Mouse (Mus musculus): ENCODE results near the gene Bbs12.

Gene Bbs12

DNA sequence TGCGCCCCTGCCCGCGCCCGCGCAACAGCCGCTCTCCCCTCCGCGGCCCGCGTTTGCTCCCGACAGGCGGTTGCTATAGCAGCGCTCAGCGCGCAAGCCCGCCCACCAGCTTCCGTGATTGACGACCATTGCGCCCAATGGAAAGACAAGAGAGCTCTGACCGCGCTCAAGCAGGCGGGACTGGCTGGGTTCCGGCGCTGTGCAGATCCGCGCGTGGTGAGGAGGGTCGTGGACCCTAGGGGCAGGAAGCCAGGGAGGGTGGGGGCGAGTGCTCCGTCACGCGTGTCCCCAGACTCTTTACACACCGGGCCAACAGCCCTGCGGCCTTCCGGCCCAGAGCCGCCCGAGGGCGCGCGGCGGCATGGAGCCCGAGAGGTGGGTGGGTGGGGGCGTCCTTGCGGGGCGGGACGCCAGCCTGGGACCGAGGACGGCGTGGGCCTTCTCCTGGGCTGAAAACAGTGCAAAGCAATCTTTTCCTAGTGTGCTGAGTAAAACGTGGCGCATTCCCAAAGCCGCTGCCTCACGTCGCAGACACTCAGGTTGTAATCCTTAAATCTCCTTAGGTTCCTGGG, at the start of gene Bbs12, which contains the start of gene Cetn4:
Bbs12 (plus strand) TSS at position 185 of the 572 bp plus-strand sequence.
Cetn4 (minus strand) TSS at position 339 of the 572 bp plus-strand sequence.
- peak; percentile 98 for DNase-seq (ENCODE audit: low read depth, low spot score)

DNA sequence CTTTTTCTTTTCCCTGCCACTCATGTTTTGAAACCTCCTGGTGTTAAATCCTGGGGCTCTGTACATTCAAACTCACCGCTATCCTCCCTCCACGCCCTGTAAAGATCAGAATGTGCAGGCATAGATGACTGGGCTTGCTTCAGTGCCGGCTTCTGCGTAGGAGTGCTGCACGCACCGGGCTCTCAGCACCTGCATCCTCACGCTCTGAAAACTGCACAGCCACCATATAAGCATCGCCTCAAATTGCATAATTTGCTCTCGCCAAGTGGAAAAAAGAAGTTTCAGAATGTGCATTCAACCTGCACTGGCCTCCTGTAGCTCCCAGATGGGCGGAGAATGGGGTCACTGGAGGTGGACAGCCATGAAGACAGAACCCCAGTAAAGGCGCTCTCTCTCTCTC, 44.0 kb upstream of the Bbs12 start:
- peak; percentile 65 for DNase-seq (ENCODE audit: low read depth, low spot score)

DNA sequence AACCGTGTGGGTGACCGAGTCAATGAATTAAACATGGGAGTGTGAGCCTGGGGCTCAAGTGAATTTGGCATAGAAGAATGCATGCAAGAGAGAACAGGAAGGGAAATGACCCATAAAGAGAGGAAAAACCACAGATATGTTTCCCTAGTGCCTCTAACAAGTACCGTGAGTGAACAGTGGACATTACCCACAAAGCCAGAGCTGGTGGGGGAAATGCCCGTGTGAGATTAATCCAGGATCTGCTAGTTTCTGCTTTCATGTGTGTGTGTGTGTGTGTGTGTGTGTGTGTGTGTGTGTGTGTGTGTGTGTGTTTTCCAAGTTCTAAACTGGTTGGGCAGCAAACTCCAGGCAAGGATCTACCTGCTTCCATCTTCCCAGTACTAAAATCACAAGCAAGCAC, 42.4 kb upstream of the Bbs12 start:
- no peak for DNase-seq (ENCODE audit: low read depth, low spot score)

DNA sequence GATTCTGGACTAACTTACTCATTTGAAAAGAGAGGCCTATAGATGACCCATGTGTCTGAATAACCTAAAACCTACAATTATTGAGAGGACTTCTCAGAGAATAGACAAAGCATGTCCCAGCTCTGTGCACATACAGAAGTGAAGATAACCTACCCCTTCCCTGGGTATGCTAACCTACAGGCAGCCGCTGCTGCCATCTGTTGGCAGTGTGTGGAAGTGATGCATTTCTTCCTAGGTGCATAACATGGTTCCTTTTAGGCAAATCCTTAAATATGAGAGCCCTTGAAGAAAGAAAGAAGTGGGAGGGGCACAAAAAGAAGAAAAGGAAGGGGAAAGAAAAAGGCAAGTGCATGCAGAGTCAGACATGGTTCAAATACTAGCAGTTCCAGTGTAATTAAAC, 41.1 kb upstream of the Bbs12 start:
- DNase-seq (ENCODE audit: low read depth, low spot score): peak; percentile 68

DNA sequence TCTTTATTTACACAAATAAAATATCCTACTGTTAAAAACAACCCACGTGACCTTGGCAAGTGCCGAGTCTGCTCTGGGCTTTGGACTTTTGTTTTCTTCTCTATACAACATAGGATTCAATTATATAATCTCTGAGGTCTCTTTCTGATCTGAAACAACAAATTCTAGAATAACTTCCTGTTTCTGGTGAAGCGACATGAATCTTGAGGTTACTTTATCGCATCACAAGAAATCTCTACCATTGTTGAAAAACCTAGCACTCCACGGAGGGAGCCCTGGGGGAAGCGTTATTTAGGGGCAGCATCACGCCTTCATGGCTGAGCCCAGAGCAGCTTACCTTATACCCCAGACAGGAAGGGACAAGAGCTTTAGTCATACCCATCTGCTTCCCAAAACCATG, 39.3 kb upstream of the Bbs12 start:
- no peak for DNase-seq (ENCODE audit: low read depth, low spot score)

DNA sequence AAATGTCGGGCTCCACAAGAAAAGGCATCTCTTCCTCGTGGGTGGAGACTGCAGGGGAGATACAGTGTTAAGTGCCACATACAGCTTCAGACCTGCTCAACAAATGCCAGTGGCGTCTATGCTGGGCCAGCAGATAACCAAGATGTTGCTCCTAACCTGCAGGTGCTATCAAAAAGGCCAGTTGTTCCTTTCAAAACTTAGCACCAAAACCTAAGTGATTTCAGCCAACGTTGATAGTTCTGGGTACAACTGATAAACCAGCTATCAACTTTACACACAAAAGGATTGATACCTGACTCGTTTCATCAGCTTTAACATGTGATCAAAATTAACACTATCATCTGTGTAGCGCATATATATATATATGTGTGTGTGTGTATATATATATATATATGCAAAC, 37.7 kb upstream of the Bbs12 start:
- DNase-seq (ENCODE audit: low read depth, low spot score): no peak

DNA sequence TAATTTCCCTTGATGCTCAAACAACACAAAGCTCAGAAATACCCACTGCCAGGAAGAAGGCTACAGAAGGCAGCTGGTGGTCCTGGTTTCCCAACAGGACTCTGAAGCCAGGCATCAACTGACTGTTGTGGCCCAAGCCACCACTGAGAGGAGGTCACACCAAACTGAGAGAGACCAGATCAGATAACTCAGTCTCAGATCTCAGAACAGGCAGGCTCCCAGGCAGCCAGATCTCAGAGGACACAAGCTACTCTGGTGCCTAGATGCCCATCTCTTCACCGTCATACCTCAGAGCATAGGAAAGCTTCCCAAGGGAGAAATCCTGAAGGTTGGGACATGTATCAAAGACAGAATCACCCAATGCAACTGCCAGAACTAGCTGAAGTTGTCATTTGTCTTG, 32.1 kb upstream of the Bbs12 start:
- no peak for DNase-seq (ENCODE audit: low read depth, low spot score)

DNA sequence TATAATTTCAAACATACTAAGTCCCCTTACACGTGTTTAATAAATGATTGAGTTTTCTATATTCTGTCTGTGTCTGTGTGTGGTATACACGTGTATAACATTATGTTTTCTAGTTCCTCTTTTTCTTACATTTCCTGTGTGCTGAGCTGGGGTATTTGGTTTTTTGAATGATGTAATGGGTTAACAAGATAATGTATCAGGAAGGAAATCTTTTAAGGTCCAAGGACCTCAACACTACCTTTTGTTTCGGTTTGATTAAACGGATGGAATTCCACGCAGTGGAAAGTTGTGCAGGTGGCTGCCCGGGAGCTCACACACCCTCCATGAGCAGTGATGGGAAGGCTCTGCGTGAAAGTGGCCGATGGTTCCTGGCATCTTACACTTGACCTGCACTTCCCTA, 31.5 kb upstream of the Bbs12 start:
- DNase-seq (ENCODE audit: low read depth, low spot score): no peak

DNA sequence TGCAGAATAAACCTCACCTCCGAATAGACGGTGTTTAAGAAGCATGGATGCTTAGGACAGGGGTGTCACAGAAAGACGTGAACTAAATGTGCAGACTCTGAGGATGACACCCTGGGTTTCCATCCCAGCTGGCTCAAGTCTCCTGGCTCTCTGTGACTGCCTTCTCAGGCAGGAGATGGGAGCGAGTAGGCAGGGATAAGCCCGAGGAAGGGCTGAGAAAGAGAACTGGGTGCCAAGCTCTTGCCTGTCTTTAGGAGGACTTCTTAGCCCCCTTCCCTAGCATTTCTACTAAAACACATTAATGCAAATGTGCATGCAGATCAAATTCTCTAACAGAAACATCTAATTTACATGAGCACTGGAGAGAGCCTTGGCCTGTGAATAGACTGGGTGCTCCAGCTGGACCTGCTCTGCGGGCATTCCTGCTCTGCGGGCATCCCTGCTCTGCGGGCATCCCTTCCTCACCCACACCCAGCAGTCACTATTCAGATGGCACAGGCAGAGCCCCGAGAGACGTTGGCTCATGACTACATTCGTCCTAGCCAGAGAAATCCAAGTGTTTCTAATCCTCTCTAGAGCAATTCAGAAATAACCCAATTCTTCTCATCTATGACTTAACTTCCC, 29.9 kb upstream of the Bbs12 start:
- DNase-seq (ENCODE audit: low read depth, low spot score): no peak

DNA sequence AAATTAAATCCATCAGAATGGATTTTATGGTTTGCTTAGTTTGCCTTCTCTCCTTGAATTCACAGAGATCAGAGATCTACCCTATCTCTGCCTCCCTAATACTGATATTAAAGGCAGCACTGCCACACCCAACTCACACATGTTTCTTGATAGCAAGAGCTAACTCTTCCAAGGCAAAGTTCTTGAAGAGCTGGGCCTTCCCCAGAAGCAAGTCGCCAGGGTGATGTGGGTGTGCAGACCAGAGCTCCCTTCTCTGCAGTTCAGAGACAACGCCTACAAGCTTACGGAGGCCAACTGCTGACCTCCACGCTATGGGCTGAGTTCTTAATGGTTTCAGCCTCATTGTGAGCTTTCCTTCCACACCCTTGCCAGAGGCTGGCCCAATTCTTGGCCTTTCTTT, 29.1 kb upstream of the Bbs12 start:
- no peak for DNase-seq (ENCODE audit: low read depth, low spot score)

DNA sequence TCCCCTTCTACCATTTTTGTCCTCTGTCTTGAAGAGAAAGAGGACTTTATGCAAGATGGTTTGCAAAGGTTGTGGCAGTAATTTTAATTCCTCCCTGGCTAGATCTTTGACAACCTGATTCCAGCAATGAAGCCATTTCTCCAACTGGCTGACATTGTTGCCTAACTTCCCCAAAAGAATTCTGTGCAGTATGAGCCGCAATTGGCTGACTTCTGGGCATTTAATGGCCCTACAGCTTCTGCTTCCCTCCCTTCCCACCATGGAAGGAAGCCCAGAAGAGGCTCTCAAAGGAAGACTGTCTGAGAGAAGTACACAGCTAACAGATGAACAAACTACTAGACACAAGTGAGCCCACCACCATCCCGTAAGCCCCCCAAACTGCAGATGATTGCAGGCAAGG, 23.1 kb upstream of the Bbs12 start:
- no peak for DNase-seq (ENCODE audit: low read depth, low spot score)

DNA sequence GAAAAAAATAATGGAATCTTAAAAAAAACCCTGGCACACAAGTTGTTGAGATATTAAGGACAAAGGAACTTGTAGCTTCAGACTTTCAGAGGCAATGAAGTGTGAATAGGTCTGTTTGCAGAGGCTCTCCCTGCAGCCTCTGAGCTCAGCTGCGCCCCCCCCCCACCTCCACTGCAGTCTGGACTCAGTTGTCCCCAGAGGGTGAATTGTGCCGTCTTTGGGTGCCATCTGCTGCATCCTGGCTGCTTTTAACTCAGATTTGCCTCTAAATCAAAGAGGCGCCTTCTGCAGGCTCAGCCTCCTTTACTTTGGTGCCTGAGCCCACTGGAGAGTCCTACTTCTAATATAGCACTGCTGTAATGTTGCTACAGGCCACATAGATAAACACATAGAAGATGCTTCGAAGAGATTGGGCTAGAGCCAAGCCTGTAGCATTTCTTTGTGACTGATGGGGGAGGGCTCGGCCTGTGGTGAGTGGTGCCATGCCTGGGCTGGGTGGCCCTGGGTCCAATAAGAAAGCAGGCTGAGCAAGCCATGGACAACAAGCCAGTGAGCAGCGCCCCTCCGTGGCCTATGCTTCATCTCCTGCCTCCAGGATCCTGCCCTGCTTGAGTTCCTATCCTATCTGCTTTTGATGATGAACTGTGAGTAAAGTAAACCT, 21.3 kb upstream of the Bbs12 start:
- peak; percentile 29 for DNase-seq (ENCODE audit: low read depth, low spot score)

DNA sequence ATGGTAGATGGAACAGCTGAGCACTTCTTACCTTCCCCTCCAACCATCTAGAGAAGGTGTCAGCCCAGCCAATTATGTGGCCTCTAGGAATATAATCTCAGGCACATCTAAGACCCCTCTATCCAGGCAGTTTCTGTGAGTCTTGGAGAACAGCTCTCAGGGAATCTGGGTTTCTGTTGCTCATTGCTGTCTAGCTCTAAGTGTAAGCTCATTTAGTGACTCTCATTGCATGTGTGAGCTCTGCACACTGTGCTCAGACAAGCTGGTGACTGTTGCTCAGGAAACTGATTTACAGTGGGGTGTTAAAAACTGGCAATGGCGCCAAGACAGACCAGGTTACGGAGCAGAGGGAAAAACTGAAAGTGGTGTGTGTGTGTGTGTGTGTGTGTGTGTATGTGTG, 20.4 kb upstream of the Bbs12 start:
- peak; percentile 37 for DNase-seq (ENCODE audit: low read depth, low spot score)

DNA sequence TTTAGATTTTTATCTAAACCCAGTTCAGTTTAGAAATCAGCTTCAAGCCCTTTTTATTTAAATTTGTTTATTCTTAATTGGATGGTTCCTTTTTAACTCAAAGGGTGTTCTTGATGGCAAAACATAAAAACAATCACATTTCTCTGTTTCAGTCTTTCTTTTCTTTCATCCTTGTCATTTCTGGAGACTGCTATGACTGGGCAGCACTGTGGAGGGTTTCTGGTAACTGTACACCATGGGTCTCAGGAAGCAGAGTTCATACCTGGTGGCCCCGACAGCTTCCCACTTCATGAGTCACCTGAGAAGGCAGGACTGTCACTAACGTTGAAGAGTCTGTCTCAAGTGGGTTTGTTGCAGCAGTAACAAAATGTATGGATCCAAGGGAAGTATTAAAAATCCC, 19.7 kb upstream of the Bbs12 start:
- DNase-seq (ENCODE audit: low read depth, low spot score): no peak

DNA sequence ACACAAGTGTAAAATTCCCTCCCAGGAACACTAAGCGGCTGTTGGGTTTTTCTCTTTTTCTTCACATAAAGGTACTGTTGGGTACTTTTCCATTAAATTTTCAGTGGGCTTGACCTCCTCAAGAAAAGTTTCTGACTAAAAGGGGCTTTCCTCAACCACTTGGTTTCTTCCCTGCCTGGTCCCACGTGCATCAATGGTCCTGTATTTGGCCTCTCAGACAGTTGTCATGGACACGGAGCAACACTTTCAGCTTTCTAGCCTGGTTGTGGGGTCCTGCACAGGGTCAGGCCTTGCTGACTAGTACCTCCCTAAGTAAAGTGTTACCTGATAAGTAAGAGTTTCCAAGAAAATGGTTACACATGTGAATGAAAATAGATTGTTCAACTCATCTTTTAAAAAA, 12.9 kb upstream of the Bbs12 start:
- DNase-seq (ENCODE audit: low read depth, low spot score): no peak

DNA sequence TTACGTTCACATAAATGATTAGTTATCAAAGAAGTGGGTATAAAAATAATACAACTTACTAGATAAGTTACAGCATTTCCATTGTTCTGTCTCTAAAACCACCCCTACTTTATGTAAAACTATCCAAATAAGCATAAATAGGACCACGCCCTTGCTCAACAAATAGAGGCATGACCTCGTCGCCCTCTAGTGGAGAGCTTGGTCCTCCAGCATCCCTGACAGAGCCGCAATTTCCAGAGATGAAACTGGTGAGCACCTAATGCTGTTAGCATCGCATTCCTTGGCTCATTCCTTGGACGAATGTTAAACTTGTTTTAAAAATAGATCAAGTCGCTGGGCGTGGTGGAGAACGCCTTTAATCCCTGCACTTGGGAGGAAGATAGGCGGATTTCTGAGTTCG, 9.7 kb upstream of the Bbs12 start:
- peak; percentile 69 for DNase-seq (ENCODE audit: low read depth, low spot score)

DNA sequence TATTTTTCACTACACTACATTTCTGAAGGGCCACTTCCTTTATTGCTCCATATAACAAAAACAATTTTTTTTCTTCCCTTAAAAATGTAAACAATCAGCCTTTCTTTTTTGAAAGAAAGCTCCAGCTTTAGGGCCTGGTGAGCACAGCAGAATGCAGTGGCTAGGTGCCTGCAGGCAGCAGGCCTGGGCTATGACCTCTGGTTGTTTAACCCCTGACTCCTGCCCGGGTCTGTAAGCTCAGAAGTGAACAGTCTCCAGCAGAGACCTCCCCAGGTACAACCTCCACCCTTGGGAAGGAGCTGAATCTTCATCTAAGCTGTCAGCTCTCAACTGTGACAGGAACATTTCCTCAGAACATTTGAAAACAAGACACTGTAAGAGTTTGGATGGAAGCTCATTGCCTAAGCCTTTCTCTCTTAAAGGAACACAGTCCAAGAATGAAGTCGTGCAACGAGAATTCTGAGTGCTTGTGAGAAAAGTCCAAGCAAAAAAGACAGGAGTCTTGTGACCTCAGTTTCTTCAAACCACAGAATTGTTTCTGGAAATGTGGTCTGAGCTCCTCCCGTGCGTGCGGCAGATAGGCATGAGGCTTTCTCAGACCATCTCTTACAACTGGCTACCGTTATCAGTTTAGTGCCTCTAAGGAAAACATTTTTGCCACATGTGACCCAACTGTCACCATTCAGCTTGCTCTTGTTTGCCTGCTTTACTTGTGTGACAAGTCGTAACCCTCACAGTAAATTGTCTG, 8.8 kb upstream of the Bbs12 start:
- DNase-seq (ENCODE audit: low read depth, low spot score): no peak

DNA sequence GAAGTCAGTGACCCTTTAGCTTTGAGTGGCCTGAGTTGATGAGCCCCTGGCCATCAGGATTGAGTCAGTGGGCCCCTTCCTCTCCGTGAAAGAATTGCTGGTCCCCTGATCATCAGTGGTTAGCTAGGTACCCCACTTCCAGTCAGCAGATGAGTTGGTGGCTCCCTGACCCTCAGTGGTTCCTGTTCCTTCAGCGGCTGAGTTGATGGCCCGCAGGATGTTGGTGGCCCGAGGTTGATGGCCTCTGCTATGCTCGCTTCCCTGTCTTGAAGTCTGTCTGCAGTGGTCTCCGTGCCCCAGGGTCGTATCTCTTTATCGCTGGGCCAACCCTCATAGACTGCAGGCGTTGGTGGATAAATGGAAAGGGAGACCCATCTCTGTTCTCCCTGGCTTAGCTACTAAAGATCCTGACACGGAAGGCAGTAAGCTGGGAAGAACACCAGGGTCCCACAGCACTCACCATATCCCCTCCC, 421 bp upstream of the Bbs12 start:
- peak; percentile 7 for DNase-seq (ENCODE audit: low read depth, low spot score)

DNA sequence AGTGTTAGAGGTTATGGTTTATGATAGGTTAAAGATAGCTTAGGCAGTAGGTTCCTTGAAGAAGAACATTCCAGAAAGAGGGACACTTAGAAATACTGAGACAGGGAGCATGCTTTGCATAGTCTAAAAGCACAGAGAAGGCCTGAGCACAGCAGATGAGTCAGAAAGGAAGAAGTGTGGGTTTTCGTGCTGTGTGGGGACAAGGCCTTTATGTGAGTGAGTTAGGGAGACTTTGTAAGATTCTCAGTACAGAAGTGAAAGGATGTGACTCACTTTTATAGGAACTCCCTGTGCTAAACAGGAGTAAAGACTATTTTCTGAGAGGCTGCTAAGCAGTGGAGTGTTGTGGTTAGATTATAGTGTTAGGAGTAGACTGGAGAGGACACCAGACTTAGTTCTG, 1.0 kb downstream of the Bbs12 start:
- DNase-seq (ENCODE audit: low read depth, low spot score): peak; percentile 91

DNA sequence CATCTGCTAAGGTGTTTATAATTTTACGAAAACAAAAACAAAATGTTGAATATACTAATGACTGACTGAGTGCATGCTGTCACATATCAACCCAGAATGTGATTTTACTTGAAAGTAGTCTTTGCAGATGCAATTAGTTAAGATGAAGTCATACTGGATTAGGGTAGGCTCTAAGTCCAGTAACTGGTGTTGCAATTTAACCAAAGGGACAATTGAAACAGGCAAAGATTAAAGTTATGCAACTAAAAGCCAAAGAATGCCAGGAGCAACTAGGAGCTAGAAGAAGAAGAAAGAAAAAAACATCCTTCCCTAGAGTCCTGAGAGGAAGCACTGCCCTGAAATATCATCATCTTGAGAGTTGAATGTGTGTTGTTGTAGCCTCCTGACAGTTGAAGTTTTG, 3.9 kb downstream of the Bbs12 start:
- DNase-seq (ENCODE audit: low read depth, low spot score): no peak

DNA sequence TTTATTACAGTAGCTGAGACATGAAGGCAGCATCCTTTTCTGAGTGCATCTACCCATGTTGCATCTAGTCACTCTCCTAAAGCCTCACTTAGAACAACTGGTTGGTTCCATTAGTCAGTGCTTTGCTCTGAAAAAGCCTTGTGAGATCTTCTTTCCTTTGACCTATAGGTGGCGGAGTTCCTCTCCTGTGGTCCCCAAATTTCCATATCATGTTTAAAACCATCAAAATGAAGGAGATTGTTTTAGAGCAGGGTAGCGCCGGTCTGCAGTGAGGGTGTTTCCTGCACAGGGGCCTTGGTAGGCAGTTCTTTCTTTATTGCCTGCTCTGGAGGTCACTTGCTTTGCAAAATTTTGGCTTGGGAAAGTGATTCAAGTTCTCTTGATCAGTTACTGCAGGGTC, 12.0 kb downstream of the Bbs12 start:
- peak; percentile 39 for DNase-seq (ENCODE audit: low read depth, low spot score)

DNA sequence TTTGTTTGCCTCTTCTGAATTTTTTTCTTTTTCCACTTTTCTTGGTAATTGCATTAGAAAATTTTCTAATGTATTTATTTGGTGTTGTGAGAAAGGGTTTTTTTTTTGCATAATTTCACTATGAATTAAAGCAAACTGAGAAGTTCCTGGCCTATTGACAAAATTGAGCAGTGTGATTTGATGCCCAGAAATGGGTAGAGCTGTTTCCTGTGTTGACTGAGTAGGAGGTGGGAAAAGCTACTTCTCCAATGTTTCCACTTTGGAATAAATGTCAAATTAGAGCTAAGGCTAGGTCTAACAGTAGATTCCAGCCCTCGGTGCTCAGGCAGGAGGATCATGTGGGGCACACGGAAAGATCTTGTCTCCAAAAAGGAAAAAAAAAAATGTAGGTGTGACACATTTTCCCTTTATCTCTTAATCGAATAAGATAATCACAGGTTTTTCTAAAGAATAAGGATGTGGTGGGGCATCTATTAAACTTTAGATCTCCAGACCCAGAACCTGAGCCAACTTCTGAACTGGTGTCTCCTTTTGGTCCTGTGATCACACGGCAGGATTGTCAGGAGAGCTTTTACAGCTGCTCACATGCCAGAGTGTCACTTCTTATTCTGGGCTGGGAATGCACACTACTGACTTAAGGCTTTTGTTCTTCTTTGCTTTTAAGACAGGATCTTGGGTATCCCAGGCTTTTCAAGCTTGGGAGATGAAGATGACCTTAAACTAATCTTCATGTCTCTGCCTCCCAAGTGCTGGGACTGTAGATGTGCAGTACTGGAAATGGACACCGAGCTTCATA, 13.2 kb downstream of the Bbs12 start:
- peak; percentile 46 for DNase-seq (ENCODE audit: low read depth, low spot score)

Measured in brain, adult 2 months (tissue).